Mouse (Mus musculus) retina, adult 2 months (tissue): ENCODE data around the gene Ppp2r5b.

Experiments
- DNase-seq: peaks from one replicate; pipeline ENCODE4 v3.0.0-alpha.2; 2012; ENCODE audit warnings: low read depth, low spot score

Ppp2r5b gene

GRCm38 (mm10) chr19:6236842-6237241 is 1.2 kb upstream of the Ppp2r5b start:
- DNase-seq: no peak

GRCm38 (mm10) chr19:6236053-6236441 is 375 bp upstream of the Ppp2r5b start:
- DNase-seq: peak; percentile 84

- DNase-seq: no peak
Measured at GRCm38 (mm10) chr19:6234337-6235083, 1.2 kb downstream of the Ppp2r5b start.

GRCm38 (mm10) chr19:6233647-6234046 is 2.0 kb downstream of the Ppp2r5b start:
- DNase-seq: no peak

- DNase-seq: no peak
Measured at GRCm38 (mm10) chr19:6231036-6231435, 4.6 kb downstream of the Ppp2r5b start.

GRCm38 (mm10) chr19:6230411-6230810 is 5.3 kb downstream of the Ppp2r5b start:
- no peak for DNase-seq

GRCm38 (mm10) chr19:6227864-6228263 is 7.8 kb downstream of the Ppp2r5b start:
- DNase-seq: no peak

- no peak for DNase-seq
Measured at GRCm38 (mm10) chr19:6226763-6227162, 8.9 kb downstream of the Ppp2r5b start.

GRCm38 (mm10) chr19:6226135-6226534 is 9.5 kb downstream of the Ppp2r5b start, which contains the start of gene Gpha2:
Gene Gpha2 (plus strand): TSS chr19:6226380.
- DNase-seq: no peak

GRCm38 (mm10) chr19:6218606-6219005 is 17.1 kb downstream of the Ppp2r5b start:
- DNase-seq: no peak

GRCm38 (mm10) chr19:6216046-6216705 is 19.5 kb downstream of the Ppp2r5b start:
- DNase-seq: no peak

- no peak for DNase-seq
Measured at GRCm38 (mm10) chr19:6206716-6207115, 29.0 kb downstream of the Ppp2r5b start.

- no peak for DNase-seq
Measured at GRCm38 (mm10) chr19:6204265-6204664, 31.4 kb downstream of the Ppp2r5b start.

- DNase-seq: no peak
Measured at GRCm38 (mm10) chr19:6184131-6184530, 51.5 kb downstream of the Ppp2r5b start, which contains the start of gene Majin. Gene Majin (plus strand): TSS chr19:6184388.

- DNase-seq: peak; percentile 46
Measured at GRCm38 (mm10) chr19:6182534-6182933, 53.1 kb downstream of the Ppp2r5b start.

GRCm38 (mm10) chr19:6181629-6182028 is 54.0 kb downstream of the Ppp2r5b start:
- DNase-seq: no peak

GRCm38 (mm10) chr19:6178775-6179174 is 56.9 kb downstream of the Ppp2r5b start:
- DNase-seq: no peak
